25 mouse cellular contexts compared by ENCODE assay signal in genomic region chr15:97332582-97332981, GRCm38 (mm10).
DNase-seq lines count a peak whose midpoint lies in the region; TF ChIP-seq lines count a peak whose summit lies in the region.
"Had no signal": no experiment of that assay in that cellular context is flagged by ENCODE, and none has a peak within 500 bp of the region (broad histone marks: within the 10 kb centered on the region; RNA-seq: fewer than 3 reads in every experiment).

No protein-coding gene starts in this region.

- H3K27ac ChIP-seq in ES-Bruce4 (ENCODE audit: insufficient read depth, low read length) = peak overlapping the region; percentile 80
- H3K27ac ChIP-seq in ES-E14 (ENCODE audit: insufficient read depth, low read depth, low read length, poor library complexity, severe bottlenecking) = peak overlapping the region; percentile 93
- H3K27ac ChIP-seq in heart, embryonic 10.5 days = no peak overlapping the region
- H3K27ac ChIP-seq: embryonic facial prominence, embryonic 13.5 days; embryonic facial prominence, embryonic 15.5 days; forebrain, embryonic 13.5 days; forebrain, embryonic 15.5 days had no signal

- no peaks in the 10 kb centered on the region for H3K27me3 ChIP-seq in ES-Bruce4 (ENCODE audit: control insufficient read depth, insufficient read depth, low read length, poor library complexity, severe bottlenecking)
- H3K27me3 ChIP-seq in heart, embryonic 10.5 days (ENCODE audit: insufficient read depth, poor library complexity, severe bottlenecking) = no peaks in the 10 kb centered on the region
- H3K27me3 ChIP-seq: CH12.LX; embryonic facial prominence, embryonic 13.5 days; embryonic facial prominence, embryonic 15.5 days; forebrain, embryonic 13.5 days; forebrain, embryonic 15.5 days; Patski had no signal

- no peak for TF ChIP-seq POLR2A in ES-Bruce4 (IDR thresholded peaks at IDR 0.05; ENCODE audit: insufficient read depth, low read length)

- TF ChIP-seq CTCF in ES-Bruce4 (IDR thresholded peaks at IDR 0.05; ENCODE audit: low read depth, low read length) = no peak

- H3K4me1 ChIP-seq in ES-Bruce4 (ENCODE audit: control insufficient read depth, insufficient read depth, low read length) (no peaks in the 10 kb centered on the region), ES-E14 (ENCODE audit: control insufficient read depth in 2 of 2, insufficient read depth in 2 of 2, low read length in 2 of 2, poor library complexity in 1 of 2) (peaks cover 6 to 18% of the 10 kb centered on the region in 2 experiments; a peak in 3 of 4 replicates)
- no peaks in the 10 kb centered on the region for H3K4me1 ChIP-seq in heart, embryonic 10.5 days
- H3K4me1 ChIP-seq: embryonic facial prominence, embryonic 13.5 days; forebrain, embryonic 15.5 days had no signal

- peak; percentile 90 for TF ChIP-seq EP300 in ES-Bruce4 (IDR thresholded peaks at IDR 0.05; ENCODE audit: insufficient read depth, low read depth, low read length)

- DNase-seq in ES-E14 (ENCODE audit: low read depth, low spot score) (peak; percentile 57), WW6 (ENCODE audit: low read depth, low spot score) (peak; percentile 61)
- DNase-seq in right cerebral cortex, adult 18-20 months = no peak
- DNase-seq in Muller cell, postnatal 12 days (ENCODE audit: inconsistent ontology term) = no peak
- DNase-seq in heart, embryonic 10.5 days (ENCODE audit: low spot score) = no peak
- DNase-seq: adrenal gland, adult 2 months; adrenal gland, postnatal 10 days; adrenal gland, postnatal 25 days; B cell, adult 2 months; cerebellum, adult 11 months; cerebellum, adult 18-20 months; cerebellum, adult 8-10 months; cerebellum, adult 9-11 months; cerebellum, postnatal 14 days; cerebellum, postnatal 36 days; embryo, embryonic 11 days; forebrain, postnatal 0 days had no signal

- H3K36me3 ChIP-seq in ES-Bruce4 (ENCODE audit: control insufficient read depth, insufficient read depth, low read length, poor library complexity, severe bottlenecking) = no peaks in the 10 kb centered on the region
- 0 out of 2 replicates have a peak, but pooled peaks cover 2% of the 10 kb centered on the region for H3K36me3 ChIP-seq in ES-E14 (ENCODE audit: control insufficient read depth, insufficient read depth, low read length, poor library complexity, severe bottlenecking)
- H3K36me3 ChIP-seq in heart, embryonic 10.5 days = no peaks in the 10 kb centered on the region
- H3K36me3 ChIP-seq: embryonic facial prominence, embryonic 13.5 days; embryonic facial prominence, embryonic 15.5 days; forebrain, embryonic 15.5 days had no signal

- H3K9ac ChIP-seq in ES-Bruce4 (ENCODE audit: low read depth, poor library complexity, severe bottlenecking) (no peak overlapping the region), ES-E14 (ENCODE audit: insufficient read depth, low read depth, low read length, poor library complexity, severe bottlenecking) (no peak overlapping the region)
- H3K9ac ChIP-seq: embryonic facial prominence, embryonic 13.5 days; embryonic facial prominence, embryonic 15.5 days; forebrain, embryonic 13.5 days; forebrain, embryonic 15.5 days; forebrain, postnatal 0 days had no signal

- H3K9me3 ChIP-seq in ES-Bruce4 (replicated peaks; ENCODE audit: control insufficient read depth, insufficient read depth, low read length, poor library complexity, severe bottlenecking) (peaks cover 4% of the 10 kb centered on the region; the same call in 1 of the 2 replicates), ES-E14 (ENCODE audit: control insufficient read depth, insufficient read depth, low read depth, low read length) (no peaks in the 10 kb centered on the region; the same call in 1 of the 2 replicates)
- H3K9me3 ChIP-seq in heart, embryonic 10.5 days = no peaks in the 10 kb centered on the region; the same call in 1 of the 2 replicates
- H3K9me3 ChIP-seq: embryonic facial prominence, embryonic 15.5 days; forebrain, embryonic 13.5 days; forebrain, embryonic 15.5 days had no signal

- 70% methylated on average over 9 of the region's 9 CpGs for WGBS in heart, embryonic 10.5 days

- H3K4me3 ChIP-seq in ES-Bruce4 (ENCODE audit: low read depth, low read length) (no peak overlapping the region), ES-E14 (ENCODE audit: insufficient read depth in 1 of 2, low read depth in 1 of 2, low read length in 2 of 2, poor library complexity in 1 of 2, severe bottlenecking in 1 of 2) (no peak overlapping the region)
- no peak overlapping the region for H3K4me3 ChIP-seq in heart, embryonic 10.5 days
- H3K4me3 ChIP-seq: embryonic facial prominence, embryonic 13.5 days; embryonic facial prominence, embryonic 15.5 days; erythroblast, embryonic 14.5 days; forebrain, embryonic 13.5 days; forebrain, embryonic 15.5 days had no signal

- in situ Hi-C loops in ES-E14 (cut with MboI; ENCODE audit: low sequenced_read_pairs in 2 of 2, unreplicated experiment in 2 of 2) = no loop called here

TF ChIP-seq in ES-E14, 5 proteins besides CTCF, POLR2A, EP300 and RAD21:
- TF ChIP-seq HCFC1 (IDR thresholded peaks at IDR 0.05; ENCODE audit: borderline replicate concordance, insufficient read depth, low read length) = no peak
- TF ChIP-seq MAFK (IDR thresholded peaks at IDR 0.05; ENCODE audit: insufficient read depth, low read depth, low read length) = no peak
- TF ChIP-seq ZNF384 (IDR thresholded peaks at IDR 0.05; ENCODE audit: low read depth, low read length) = no peak
- TF ChIP-seq ZC3H11A (IDR thresholded peaks at IDR 0.05; ENCODE audit: borderline replicate concordance, low read depth, low read length) = no peak
- TF ChIP-seq CHD2 (IDR thresholded peaks at IDR 0.05; ENCODE audit: low read depth, low read length) = no peak

Comparison
In these comparisons a context has a peak if more than half of its experiments do, and no peak if none do; other contexts are left out.
1. DNase-seq: peak in ES-E14 (single experiment) and WW6 (single experiment); none in right cerebral cortex, adult 18-20 months (single experiment), Muller cell, postnatal 12 days (single experiment) and heart, embryonic 10.5 days (single experiment).